Mouse (Mus musculus): ENCODE measurements around the gene Spsb4.

DNA sequence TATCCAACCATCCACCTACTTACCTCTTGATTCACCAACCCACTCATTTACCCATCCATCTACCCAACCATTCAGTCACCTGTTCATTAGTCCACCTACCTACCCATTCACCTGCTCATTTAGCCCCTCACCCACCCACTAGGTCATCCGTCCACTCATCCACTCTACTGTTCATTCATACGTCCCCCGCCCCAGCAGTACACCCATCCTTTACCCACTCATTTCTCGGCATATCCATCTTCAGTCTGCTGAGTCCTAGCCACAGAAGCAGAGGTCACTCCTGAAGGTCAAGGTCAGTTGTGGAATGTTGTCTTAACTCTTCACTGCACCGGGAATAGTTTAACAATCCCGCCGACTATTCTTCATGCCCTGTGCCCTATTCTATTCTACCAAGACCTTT lies 102.6 kb downstream of the Spsb4 start:
- no peak for TF ChIP-seq EP300 (IDR thresholded peaks at IDR 0.05; ENCODE audit: insufficient read depth, low read depth, low read length)
- TF ChIP-seq CTCF (IDR thresholded peaks at IDR 0.05): no peak

Measured in heart, adult 2 months (tissue).